Comparison of ENCODE assay signal across 13 mouse cellular contexts in the genomic region with DNA sequence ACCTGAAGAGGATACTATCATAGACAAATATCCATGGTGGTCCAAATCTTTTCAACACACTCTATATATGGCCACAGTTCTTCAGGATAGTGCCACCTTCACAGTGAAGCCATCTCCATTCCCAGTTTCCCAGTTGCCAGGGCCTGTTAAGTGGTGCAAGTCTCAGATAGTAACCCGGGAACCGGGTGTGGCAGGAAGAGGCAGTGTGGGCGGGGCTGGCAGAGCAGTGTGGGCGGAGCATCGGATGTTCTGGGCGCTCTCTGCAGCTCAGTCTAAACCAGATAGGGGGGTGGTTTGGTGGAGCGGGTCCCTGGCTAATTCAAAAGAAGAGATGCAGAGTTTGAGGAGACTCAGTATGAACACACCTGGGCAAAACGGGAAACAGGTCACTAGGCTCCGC. TPM values are rescaled to one million over a fixed set of nuclear protein-coding genes. Genes with fewer than 3 reads are reported as not detected.
A peak's percentile ranks its signal among the peaks of the same experiment; 100 is the strongest.
DNase-seq lines count a peak whose midpoint lies in the region; ATAC-seq lines count a peak whose summit lies in the region.
"Had no signal": no experiment of that assay in that cellular context is flagged by ENCODE, and none has a peak within 500 bp of the region (broad histone marks: within the 10 kb centered on the region; RNA-seq: fewer than 3 reads in every experiment).

No protein-coding gene starts in this region.

- DNase-seq in thymus, postnatal 0 days (ENCODE audit: low spot score), result peak; percentile 27
- no peak for DNase-seq in thymus, adult 18-20 months
- DNase-seq in c-Kit-negative CD71-positive TER-119-positive erythroid progenitor cells, embryonic 14.5 days (ENCODE audit: low read depth, low spot score), result peak; percentile 19
- peak; percentile 83 for DNase-seq in liver
- DNase-seq in adrenal gland, adult 18-20 months (ENCODE audit: low spot score in 2 of 2), result no peak
- DNase-seq: cerebellum, postnatal 10 days; kidney, postnatal 14 days had no signal

- no peak overlapping the region for H3K9ac ChIP-seq in hindbrain, embryonic 12.5 days
- no peak overlapping the region for H3K9ac ChIP-seq in kidney, embryonic 16.5 days (replicated peaks; ENCODE audit: low read length)
- H3K9ac ChIP-seq: heart, embryonic 13.5 days; hindbrain, embryonic 14.5 days; lung, embryonic 15.5 days had no signal

- no peak overlapping the region for H3K4me3 ChIP-seq in hindbrain, embryonic 12.5 days
- H3K4me3 ChIP-seq in kidney, embryonic 16.5 days (ENCODE audit: low read length), result no peak overlapping the region
- H3K4me3 ChIP-seq: heart, embryonic 13.5 days; lung, embryonic 15.5 days had no signal

- no peaks in the 10 kb centered on the region; the same call in 1 of the 2 replicates for H3K27me3 ChIP-seq in hindbrain, embryonic 12.5 days
- no peaks in the 10 kb centered on the region for H3K27me3 ChIP-seq in kidney, embryonic 16.5 days (ENCODE audit: insufficient read depth, low read length)
- H3K27me3 ChIP-seq: heart, embryonic 13.5 days; lung, embryonic 15.5 days had no signal

- H3K9me3 ChIP-seq in hindbrain, embryonic 12.5 days (replicated peaks), result no peaks in the 10 kb centered on the region
- no peaks in the 10 kb centered on the region for H3K9me3 ChIP-seq in kidney, embryonic 16.5 days (ENCODE audit: low read length)
- H3K9me3 ChIP-seq: heart, embryonic 13.5 days; lung, embryonic 15.5 days had no signal

- no peak overlapping the region for H3K27ac ChIP-seq in hindbrain, embryonic 12.5 days
- no peak overlapping the region for H3K27ac ChIP-seq in kidney, embryonic 16.5 days (ENCODE audit: low read length)
- H3K27ac ChIP-seq: heart, embryonic 13.5 days; hindbrain, embryonic 14.5 days; lung, embryonic 15.5 days had no signal

- ATAC-seq in hindbrain, embryonic 12.5 days (ENCODE audit: low FRiP score), result no peak
- ATAC-seq in kidney, embryonic 16.5 days (ENCODE audit: low FRiP score, low TSS enrichment), result no peak
- ATAC-seq: midbrain, embryonic 16.5 days had no signal

- H3K4me2 ChIP-seq in hindbrain, embryonic 12.5 days (replicated peaks), result no peak overlapping the region
- no peak overlapping the region for H3K4me2 ChIP-seq in kidney, embryonic 16.5 days (replicated peaks; ENCODE audit: low read depth, low read length)
- H3K4me2 ChIP-seq: heart, embryonic 13.5 days; hindbrain, embryonic 14.5 days; lung, embryonic 15.5 days had no signal

- H3K36me3 ChIP-seq in hindbrain, embryonic 12.5 days, result no peaks in the 10 kb centered on the region
- no peaks in the 10 kb centered on the region for H3K36me3 ChIP-seq in kidney, embryonic 16.5 days (ENCODE audit: insufficient read depth, low read length)
- H3K36me3 ChIP-seq: heart, embryonic 13.5 days; lung, embryonic 15.5 days had no signal

- WGBS in hindbrain, embryonic 12.5 days, result 31% methylated on average over 9 of the region's 9 CpGs
- 29% methylated on average over 9 of the region's 9 CpGs for WGBS in kidney, embryonic 16.5 days

- peaks cover 35% of the 10 kb centered on the region for H3K4me1 ChIP-seq in hindbrain, embryonic 12.5 days
- peaks cover 25% of the 10 kb centered on the region for H3K4me1 ChIP-seq in kidney, embryonic 16.5 days (ENCODE audit: insufficient read depth, low read length)

RNA-seq across cellular contexts. Expression of gene Sertad4, which starts 29.8 kb away (rescaled TPM):
- 2.6 and 3.2 TPM in 2 replicates for polyA plus RNA-seq in thymus, postnatal 0 days (2015; fragmentation: Nextera tagmentation; extraction: Ambion mirVana)
- 40.9 and 49.9 TPM in 2 replicates for polyA plus RNA-seq in hindbrain, embryonic 12.5 days (2016; fragmentation: Nextera tagmentation; extraction: Ambion mirVana)
- polyA plus RNA-seq in kidney, embryonic 16.5 days (2015; fragmentation: Nextera tagmentation; extraction: Ambion mirVana), result 10.0 and 20.0 TPM in 2 replicates
- 1 to 10 TPM; 3.9 to 6.2 TPM for total RNA-seq in adrenal gland, adult 18-20 months (2021)

RNA-seq across cellular contexts. Expression of gene Hhat, which starts 54.7 kb away (rescaled TPM):
- polyA plus RNA-seq in thymus, postnatal 0 days (2015; fragmentation: Nextera tagmentation; extraction: Ambion mirVana), result 3.6 and 3.7 TPM in 2 replicates
- 5.9 and 7.8 TPM in 2 replicates for polyA plus RNA-seq in hindbrain, embryonic 12.5 days (2016; fragmentation: Nextera tagmentation; extraction: Ambion mirVana)
- polyA plus RNA-seq in kidney, embryonic 16.5 days (2015; fragmentation: Nextera tagmentation; extraction: Ambion mirVana), result 17.5 and 17.8 TPM in 2 replicates
- total RNA-seq in adrenal gland, adult 18-20 months (2021), result 1 to 10 TPM; 2.7 to 4.8 TPM

Comparison
In these comparisons a context has a peak if more than half of its experiments do, and no peak if none do; other contexts are left out.
1. DNase-seq: peak in thymus, postnatal 0 days (single experiment), c-Kit-negative CD71-positive TER-119-positive erythroid progenitor cells, embryonic 14.5 days (single experiment) and liver (single experiment); none in thymus, adult 18-20 months (0 of 2) and adrenal gland, adult 18-20 months (0 of 2).